Mouse (Mus musculus): ENCODE results near the gene Senp8.

- TF ChIP-seq CTCF (IDR thresholded peaks at IDR 0.05; ENCODE audit: borderline replicate concordance, insufficient read depth, low read length) = no peak
- peak; percentile 39; the same call in 1 of the 2 replicates for TF ChIP-seq POLR2A (IDR thresholded peaks at IDR 0.05; ENCODE audit: low read depth, low read length)
Measured at GRCm38 (mm10) chr9:59691635-59692094, 58.8 kb downstream of the Senp8 start.
